Mouse (Mus musculus) limb, embryonic 12.5 days (tissue): ENCODE data around the gene Zfp821. TPM values are rescaled to one million over a fixed set of nuclear protein-coding genes. Genes with fewer than 3 reads are reported as not detected.

Experiments used
- ATAC-seq: fragments of 200-750 bp; cut with Nextera tagmentation; 2 replicates; pipeline ENCODE4 v1.8.0; 2017; ENCODE audit warnings: low read depth, moderate TSS enrichment; ENCODE audit not compliant: insufficient number of reproducible peaks, insufficient read depth, low FRiP score, low TSS enrichment
- H3K27ac ChIP-seq: fragments of 300-500 bp; sonication (generic); 2 replicates; pipeline ENCODE4 v1.5.1; 2016; ENCODE audit warnings: mild to moderate bottlenecking, moderate library complexity
- H3K27me3 ChIP-seq: fragments of 300-500 bp; sonication (generic); 2 replicates; pipeline ENCODE4 v1.6.1; 2016; ENCODE audit warnings: mild to moderate bottlenecking, moderate library complexity
- H3K36me3 ChIP-seq: fragments of 300-500 bp; sonication (generic); 2 replicates; pipeline ENCODE4 v1.6.1; 2016; ENCODE audit warnings: mild to moderate bottlenecking, moderate library complexity
- H3K4me1 ChIP-seq: fragments of 300-500 bp; sonication (generic); replicated peaks from 2 replicates; pipeline ENCODE4 v1.6.1; 2016
- H3K4me2 ChIP-seq: fragments of 300-500 bp; sonication (generic); 2 replicates; pipeline ENCODE4 v1.6.1; 2016; ENCODE audit warnings: mild to moderate bottlenecking, moderate library complexity
- H3K4me3 ChIP-seq: fragments of 300-500 bp; sonication (generic); replicated peaks from 2 replicates; pipeline ENCODE4 v1.5.1; 2016; ENCODE audit warnings: mild to moderate bottlenecking
- H3K9ac ChIP-seq: fragments of 300-500 bp; sonication (generic); replicated peaks from 2 replicates; pipeline ENCODE4 v1.6.1; 2016; ENCODE audit warnings: mild to moderate bottlenecking, moderate library complexity
- H3K9me3 ChIP-seq: fragments of 300-500 bp; sonication (generic); 2 replicates; pipeline ENCODE4 v1.6.1; 2016; ENCODE audit warnings: mild to moderate bottlenecking, moderate library complexity
- WGBS: fragments of 180-500 bp; shearing (Covaris S2); methylation state at CpG from one replicate; pipeline ENCODE4 v1.1.7; 2016; 5-methylcytosine and 5-hydroxymethylcytosine counted together
- polyA plus RNA-seq: library from polyadenylated mRNA; unstranded; fragments of >200 nt; fragmentation: Nextera tagmentation; extraction: Ambion mirVana; gene quantifications from 2 replicates; pipeline ENCODE4 v1.2.1, GENCODE M21; 2016

The Zfp821 gene
- polyA plus RNA-seq, 1 experiment from 2014 or later = 53.8 TPM

DNA sequence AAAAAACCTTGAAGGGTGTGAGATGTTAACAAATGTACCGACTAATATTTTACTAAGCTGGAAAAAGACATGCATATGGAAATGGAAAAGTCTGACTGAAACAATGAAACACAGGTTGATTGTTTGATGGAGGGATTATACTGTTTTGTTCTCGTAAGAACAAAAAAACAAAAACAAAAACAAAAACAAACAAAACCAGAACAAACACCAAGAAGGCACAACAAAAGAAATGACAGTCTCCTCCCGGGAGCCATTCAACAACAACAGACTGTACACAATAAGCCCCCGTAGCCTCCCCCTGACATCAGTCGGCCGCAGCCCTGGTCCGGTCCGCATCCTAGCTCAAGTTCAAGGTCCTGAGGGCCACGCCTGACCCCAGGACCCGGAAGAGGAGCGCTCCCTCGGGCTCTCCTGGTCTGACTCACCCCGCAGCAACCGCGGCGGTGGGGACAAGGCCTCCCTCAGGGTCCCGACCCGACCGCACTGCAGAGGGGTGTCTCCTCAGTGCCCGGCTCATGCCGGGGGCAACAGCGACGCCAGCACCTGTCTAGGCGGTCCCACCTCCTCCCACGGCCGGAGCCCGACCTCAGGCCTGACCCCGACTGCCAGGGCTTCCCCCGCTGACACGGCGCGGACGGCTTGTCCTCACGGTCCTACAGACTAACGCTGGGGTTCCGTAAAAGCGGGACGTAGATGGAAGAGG lies 12.8 kb upstream of the Zfp821 start:
- 1% methylated on average over 38 of the region's 38 CpGs for WGBS

GRCm38 (mm10) chr8:109693146-109693900 lies 12.0 kb upstream of the Zfp821 start, which contains the start of gene Ist1:
Gene Ist1 (minus strand): TSS chr8:109693260.
- Histone ChIP-seq H3K36me3 (peaks cover 3% of the 10 kb centered on the region; the same call in 1 of the 2 replicates), H3K27me3 (no peaks in the 10 kb centered on the region), H3K9me3 (no peaks in the 10 kb centered on the region), H3K27ac (peak within 1 kb of the TSS; percentile 82), H3K9ac (peak within 1 kb of the TSS; percentile 94), H3K4me2 (peak within 1 kb of the TSS; percentile 81), H3K4me3 (peak within 1 kb of the TSS; percentile 96), H3K4me1 (peaks cover 24% of the 10 kb centered on the region)
- peak; percentile 96 for ATAC-seq
- under 1% methylated on average over 57 of the region's 57 CpGs for WGBS

More for the DNA sequence above, 12.8 kb upstream of the Zfp821 start:
- Histone ChIP-seq H3K27me3 (no peaks in the 10 kb centered on the region), H3K4me2 (peak overlapping the region; percentile 81), H3K9ac (peak overlapping the region; percentile 94), H3K36me3 (peaks cover 4% of the 10 kb centered on the region; the same call in 1 of the 2 replicates), H3K4me1 (peaks cover 24% of the 10 kb centered on the region), H3K9me3 (no peaks in the 10 kb centered on the region), H3K4me3 (peak overlapping the region; percentile 96), H3K27ac (peak overlapping the region; percentile 82)
- peak; percentile 63 for ATAC-seq

DNA sequence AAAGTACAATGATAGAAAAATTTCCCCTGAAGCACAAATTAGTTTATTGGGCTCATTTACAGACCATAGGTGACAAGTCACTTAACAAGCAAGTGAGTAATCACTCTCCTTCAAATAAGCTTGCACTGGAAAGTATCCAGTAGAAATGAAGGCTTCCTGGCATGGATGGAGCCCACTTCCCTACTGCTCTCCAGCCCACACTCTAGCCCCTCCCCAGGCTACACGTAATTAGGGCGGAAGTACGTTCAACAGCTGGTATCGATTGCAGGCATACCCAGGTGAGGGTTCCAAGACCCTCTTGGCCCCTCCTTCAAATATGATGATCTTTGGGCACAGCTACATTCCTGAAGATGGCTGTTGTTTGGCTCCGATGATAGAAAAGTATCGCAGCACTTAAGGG lies 11.2 kb upstream of the Zfp821 start:
- no peaks in the 10 kb centered on the region for H3K27me3 ChIP-seq
- no peak for ATAC-seq
- no peaks in the 10 kb centered on the region for H3K9me3 ChIP-seq
- no peaks in the 10 kb centered on the region; the same call in 1 of the 2 replicates for H3K36me3 ChIP-seq
- H3K9ac ChIP-seq = no peak overlapping the region
- H3K4me1 ChIP-seq = peaks cover 24% of the 10 kb centered on the region
- WGBS = 35% methylated on average over 6 of the region's 6 CpGs
- peak overlapping the region; percentile 81 for H3K4me2 ChIP-seq
- peak overlapping the region; percentile 96 for H3K4me3 ChIP-seq
- H3K27ac ChIP-seq = no peak overlapping the region

DNA sequence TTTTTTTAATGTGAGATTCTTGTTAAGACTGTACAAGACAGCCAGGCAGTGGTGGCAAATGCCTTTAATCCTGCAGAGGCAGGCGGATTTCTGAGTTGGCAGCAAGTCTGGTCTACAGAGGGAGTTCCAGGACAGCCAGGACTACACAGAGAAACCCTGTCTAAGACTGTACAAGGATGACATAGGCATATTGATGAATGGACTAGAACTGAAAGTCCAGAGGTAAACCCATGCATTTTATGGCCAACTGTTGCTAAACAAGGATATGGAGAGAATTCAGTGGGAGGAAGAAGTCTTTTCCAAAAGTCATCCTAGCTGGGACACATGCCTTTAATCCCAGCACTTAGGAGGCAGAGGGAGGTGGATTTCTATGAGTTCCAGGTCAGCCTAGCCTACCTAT lies 7.6 kb upstream of the Zfp821 start:
- Histone ChIP-seq H3K36me3 (no peaks in the 10 kb centered on the region), H3K4me3 (no peak overlapping the region), H3K27ac (no peak overlapping the region), H3K9ac (no peak overlapping the region), H3K4me1 (peaks cover 10% of the 10 kb centered on the region), H3K4me2 (no peak overlapping the region), H3K9me3 (no peaks in the 10 kb centered on the region), H3K27me3 (no peaks in the 10 kb centered on the region; the same call in 1 of the 2 replicates)
- no peak for ATAC-seq
- WGBS = 76% methylated on average over 1 of the region's 1 CpGs

DNA sequence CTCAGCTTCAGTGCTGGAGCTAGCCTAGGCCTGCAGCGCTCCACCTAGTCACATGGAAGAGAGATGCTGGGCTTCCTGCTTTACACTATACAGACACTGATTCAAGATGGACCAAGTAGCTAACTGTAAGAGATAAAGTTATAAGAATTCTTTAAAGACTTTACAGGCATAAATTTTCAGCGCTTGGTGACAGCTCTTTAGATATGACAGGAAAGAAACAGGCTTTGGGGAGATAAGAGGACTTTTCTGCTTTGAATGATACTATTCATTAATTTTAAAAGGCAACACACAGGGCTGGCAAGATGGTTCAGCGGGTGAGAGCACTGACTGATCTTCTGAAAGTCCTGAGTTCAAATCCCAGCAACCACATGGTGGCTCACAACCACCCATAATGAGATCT lies 6.9 kb upstream of the Zfp821 start:
- no peak overlapping the region for H3K9ac ChIP-seq
- H3K4me2 ChIP-seq = no peak overlapping the region
- no peak overlapping the region for H3K27ac ChIP-seq
- WGBS = 82% methylated on average over 3 of the region's 3 CpGs
- no peaks in the 10 kb centered on the region for H3K9me3 ChIP-seq
- H3K36me3 ChIP-seq = no peaks in the 10 kb centered on the region
- H3K4me3 ChIP-seq = no peak overlapping the region
- ATAC-seq = no peak
- peaks cover 10% of the 10 kb centered on the region for H3K4me1 ChIP-seq
- no peaks in the 10 kb centered on the region; the same call in 1 of the 2 replicates for H3K27me3 ChIP-seq

DNA sequence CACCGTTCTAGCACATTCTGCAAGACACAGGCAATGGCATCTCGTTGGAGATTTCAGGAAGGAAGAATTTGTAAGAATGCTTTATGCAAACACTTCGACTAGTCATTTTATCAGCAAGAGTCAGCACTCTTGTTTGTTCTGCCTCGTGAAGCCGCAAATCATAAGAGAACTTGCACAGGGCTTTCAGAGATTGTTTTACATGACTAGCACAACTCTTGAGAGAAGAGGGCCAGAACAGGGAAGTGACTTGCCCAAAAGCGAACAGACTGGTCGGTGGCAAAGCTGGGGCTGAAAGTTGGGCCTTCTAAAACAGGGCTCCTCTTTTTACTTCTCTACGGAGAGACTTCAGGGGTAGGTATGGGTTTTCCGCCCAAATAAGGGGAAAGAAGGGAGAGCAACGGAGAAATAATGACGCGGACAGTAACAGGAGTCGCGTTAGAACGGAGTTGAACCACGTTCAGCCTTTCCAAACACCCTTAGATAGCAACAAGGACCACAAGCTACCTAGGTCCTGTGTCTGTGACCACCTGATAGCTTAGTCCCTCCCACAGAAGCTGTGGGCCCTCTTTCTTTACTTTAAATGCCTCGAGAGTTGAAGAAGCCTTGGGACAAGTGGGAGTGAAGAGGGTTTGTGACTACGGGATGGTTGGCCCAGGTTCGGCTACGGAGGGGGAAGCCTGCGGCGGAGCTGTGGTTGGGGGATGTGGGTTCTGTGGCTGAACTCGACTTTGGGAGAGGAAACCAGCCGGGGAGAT lies 604 bp upstream of the Zfp821 start:
- Histone ChIP-seq H3K4me3 (peak overlapping the region; percentile 94), H3K36me3 (peaks cover 22% of the 10 kb centered on the region), H3K9me3 (no peaks in the 10 kb centered on the region), H3K4me1 (peaks cover 25% of the 10 kb centered on the region), H3K9ac (peak overlapping the region; percentile 98), H3K27me3 (peaks cover 5% of the 10 kb centered on the region), H3K4me2 (peak overlapping the region; percentile 88), H3K27ac (0 out of 2 replicates have a peak overlapping the region, but pooled peaks have one; percentile 50)
- 12% methylated on average over 24 of the region's 24 CpGs for WGBS
- 0 out of 2 replicates have a peak, but pooled peaks have one; percentile 30 for ATAC-seq

DNA sequence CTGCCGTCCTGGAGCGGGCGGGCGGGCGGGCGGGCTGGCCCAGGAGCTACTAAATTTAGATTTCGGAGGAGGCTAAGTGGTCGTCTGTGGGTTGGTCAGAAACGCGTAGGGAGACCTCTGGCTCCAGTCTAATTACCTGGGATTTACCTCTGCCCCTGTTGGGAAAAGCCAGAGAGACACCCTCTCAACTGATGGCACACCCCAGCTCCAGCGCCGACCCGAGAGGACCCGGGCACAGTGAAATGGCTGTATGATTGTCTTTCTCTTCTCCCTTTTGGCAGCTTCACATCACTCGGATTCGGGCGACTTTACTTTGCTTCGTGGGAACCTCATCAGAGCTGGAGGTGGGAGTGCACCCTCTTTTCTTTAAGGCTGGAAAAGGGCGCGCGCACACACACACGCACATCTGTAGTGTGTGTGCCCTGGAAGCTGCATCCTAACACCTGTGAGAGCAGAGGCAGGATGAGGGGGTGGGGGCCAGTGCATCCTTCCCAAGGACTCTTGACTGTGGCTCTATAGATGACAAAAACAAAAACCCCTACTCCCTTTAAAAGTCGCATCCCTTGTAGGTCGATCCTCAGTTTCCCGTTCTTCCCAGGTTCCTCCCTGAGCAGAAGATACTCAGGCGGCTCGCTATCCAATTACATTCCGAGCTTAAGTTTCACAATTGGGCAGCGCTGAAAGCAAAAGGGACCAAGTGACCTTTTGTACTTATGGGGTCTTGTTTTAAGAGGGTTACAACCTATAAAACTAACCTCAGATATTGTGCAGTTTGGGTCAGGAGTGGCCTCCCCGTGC lies 929 bp downstream of the Zfp821 start:
- H3K9me3 ChIP-seq = no peaks in the 10 kb centered on the region
- peaks cover 38% of the 10 kb centered on the region for H3K36me3 ChIP-seq
- peaks cover 5% of the 10 kb centered on the region for H3K27me3 ChIP-seq
- H3K4me3 ChIP-seq = peak overlapping the region; percentile 94
- H3K9ac ChIP-seq = peak overlapping the region; percentile 98
- ATAC-seq = peak; percentile 64; the same call in 1 of the 2 replicates
- H3K27ac ChIP-seq = peak overlapping the region; percentile 96
- peaks cover 25% of the 10 kb centered on the region for H3K4me1 ChIP-seq
- peak overlapping the region; percentile 88 for H3K4me2 ChIP-seq
- WGBS = 1% methylated on average over 27 of the region's 30 CpGs

GRCm38 (mm10) chr8:109706874-109707237 lies 1.5 kb downstream of the Zfp821 start:
- 18% methylated on average over 2 of the region's 2 CpGs for WGBS
- peak overlapping the region; percentile 98; the same call in 1 of the 2 replicates for H3K9ac ChIP-seq

GRCm38 (mm10) chr8:109707921-109708320 lies 2.6 kb downstream of the Zfp821 start:
- no peak for ATAC-seq
- H3K4me1 ChIP-seq = peaks cover 25% of the 10 kb centered on the region
- H3K9ac ChIP-seq = no peak overlapping the region
- no peak overlapping the region for H3K27ac ChIP-seq
- H3K36me3 ChIP-seq = peaks cover 54% of the 10 kb centered on the region
- H3K27me3 ChIP-seq = peaks cover 5% of the 10 kb centered on the region
- WGBS = 93% methylated on average over 4 of the region's 4 CpGs
- no peaks in the 10 kb centered on the region for H3K9me3 ChIP-seq
- no peak overlapping the region for H3K4me2 ChIP-seq
- H3K4me3 ChIP-seq = no peak overlapping the region

More at GRCm38 (mm10) chr8:109706874-109707237, 1.5 kb downstream of the Zfp821 start:
- Histone ChIP-seq H3K4me1 (peaks cover 25% of the 10 kb centered on the region), H3K9me3 (no peaks in the 10 kb centered on the region), H3K27me3 (peaks cover 5% of the 10 kb centered on the region), H3K27ac (no peak overlapping the region), H3K4me3 (peak overlapping the region; percentile 94), H3K4me2 (peak overlapping the region; percentile 88), H3K36me3 (peaks cover 44% of the 10 kb centered on the region)
- no peak for ATAC-seq

GRCm38 (mm10) chr8:109712521-109712920 lies 7.2 kb downstream of the Zfp821 start:
- no peaks in the 10 kb centered on the region for H3K9me3 ChIP-seq
- H3K4me3 ChIP-seq = no peak overlapping the region
- WGBS = 92% methylated on average over 1 of the region's 1 CpGs
- H3K9ac ChIP-seq = no peak overlapping the region
- peaks cover 95% of the 10 kb centered on the region for H3K36me3 ChIP-seq
- no peak overlapping the region for H3K27ac ChIP-seq
- H3K4me2 ChIP-seq = no peak overlapping the region
- ATAC-seq = no peak
- no peaks in the 10 kb centered on the region for H3K27me3 ChIP-seq
- H3K4me1 ChIP-seq = peaks cover 8% of the 10 kb centered on the region
